ENCODE assay signal across 8 mouse cellular contexts in genomic region chr7:105399058-105399934, GRCm38 (mm10). TPM values are rescaled to one million over a fixed set of nuclear protein-coding genes. Genes with fewer than 3 reads are reported as not detected.
DNase-seq lines count a peak whose midpoint lies in the region; ATAC-seq lines count a peak whose summit lies in the region.

No protein-coding gene starts in this region.

- no peaks in the 10 kb centered on the region for H3K27me3 ChIP-seq in midbrain, embryonic 11.5 days (ENCODE audit: control insufficient read depth, insufficient read depth, low read length)

- DNase-seq in CD4-positive, CD25-positive, alpha-beta regulatory T cell, adult 2 months (ENCODE audit: low read depth, low spot score), result peak; percentile 42
- DNase-seq in urinary bladder, postnatal 14 days (ENCODE audit: low spot score), result peak; percentile 8
- DNase-seq in urinary bladder, adult 2 months (ENCODE audit: low spot score), result no peak
- DNase-seq in induced T-regulatory cell, adult 2 months (ENCODE audit: low read depth), result peak; percentile 73
- peak; percentile 93 for DNase-seq in midbrain, embryonic 11.5 days (ENCODE audit: low spot score, missing footprints)
- DNase-seq in gastrocnemius, adult 8-10 months (ENCODE audit: low spot score in 2 of 2), result no peak
- no peak for DNase-seq in cerebellum, adult 18-20 months

- WGBS in midbrain, embryonic 11.5 days, result 2% methylated on average over 25 of the region's 25 CpGs

- no peak overlapping the region for H3K27ac ChIP-seq in midbrain, embryonic 11.5 days (ENCODE audit: low read depth, low read length)

- H3K9me3 ChIP-seq in midbrain, embryonic 11.5 days (ENCODE audit: control insufficient read depth, low read length), result no peaks in the 10 kb centered on the region

- peak overlapping the region; percentile 83 for H3K9ac ChIP-seq in midbrain, embryonic 11.5 days (ENCODE audit: low read length)

- H3K4me3 ChIP-seq in midbrain, embryonic 11.5 days (ENCODE audit: low read depth, low read length), result peak overlapping the region; percentile 80

- H3K4me2 ChIP-seq in midbrain, embryonic 11.5 days, result peak overlapping the region; percentile 61

- peaks cover 7% of the 10 kb centered on the region; the same call in 1 of the 2 replicates for H3K4me1 ChIP-seq in midbrain, embryonic 11.5 days (ENCODE audit: control insufficient read depth, insufficient read depth, low read length)

- ATAC-seq in CD4-positive, CD25-positive, alpha-beta regulatory T cell, adult 4 months, result no peak
- no peak; the same call in 1 of the 2 replicates for ATAC-seq in midbrain, embryonic 11.5 days (ENCODE audit: low FRiP score)

- H3K36me3 ChIP-seq in midbrain, embryonic 11.5 days (ENCODE audit: control insufficient read depth, insufficient read depth, low read length), result no peaks in the 10 kb centered on the region

RNA-seq across cellular contexts. Expression of gene Fam160a2, which starts 0.6 kb away (rescaled TPM):
- polyA plus RNA-seq in CD4-positive, CD25-positive, alpha-beta regulatory T cell, adult 4 months (2017; shearing (Covaris generic)), result 10 to 100 TPM in 1 of 2 experiments, 1 to 10 TPM in 1; 9.6 to 27.0 TPM
- polyA plus RNA-seq in urinary bladder, adult 2 months (2012; rRNA removed), result 28.4 and 31.5 TPM in 2 replicates
- polyA plus RNA-seq in midbrain, embryonic 11.5 days (2014; fragmentation: Nextera tagmentation; extraction: Ambion mirVana), result 25.4 and 30.4 TPM in 2 replicates
- total RNA-seq in gastrocnemius, adult 8-10 months (2022), result 10 to 100 TPM; 10.6 to 14.2 (median 11.8) TPM

RNA-seq across cellular contexts. Expression of gene Cnga4, which starts 5.1 kb away (rescaled TPM):
- polyA plus RNA-seq in CD4-positive, CD25-positive, alpha-beta regulatory T cell, adult 4 months (2017; shearing (Covaris generic)), result not detected
- polyA plus RNA-seq in urinary bladder, adult 2 months (2012; rRNA removed), result 0.04 and 0.10 TPM in 2 replicates
- not detected in 2 replicates for polyA plus RNA-seq in midbrain, embryonic 11.5 days (2014; fragmentation: Nextera tagmentation; extraction: Ambion mirVana)
- total RNA-seq in gastrocnemius, adult 8-10 months (2022), result not detected

RNA-seq across cellular contexts. Expression of gene Gm5901, which starts 24.5 kb away (rescaled TPM):
- polyA plus RNA-seq in CD4-positive, CD25-positive, alpha-beta regulatory T cell, adult 4 months (2017; shearing (Covaris generic)), result not detected
- polyA plus RNA-seq in urinary bladder, adult 2 months (2012; rRNA removed), result not detected in 2 replicates
- polyA plus RNA-seq in midbrain, embryonic 11.5 days (2014; fragmentation: Nextera tagmentation; extraction: Ambion mirVana), result not detected in 2 replicates
- not detected for total RNA-seq in gastrocnemius, adult 8-10 months (2022)

RNA-seq across cellular contexts. Expression of gene Cckbr, which starts 26.2 kb away (rescaled TPM):
- not detected for polyA plus RNA-seq in CD4-positive, CD25-positive, alpha-beta regulatory T cell, adult 4 months (2017; shearing (Covaris generic))
- polyA plus RNA-seq in urinary bladder, adult 2 months (2012; rRNA removed), result not detected in 2 replicates
- 0.14 and 0.28 TPM in 2 replicates for polyA plus RNA-seq in midbrain, embryonic 11.5 days (2014; fragmentation: Nextera tagmentation; extraction: Ambion mirVana)
- total RNA-seq in gastrocnemius, adult 8-10 months (2022), result not detected

RNA-seq across cellular contexts. Expression of gene Olfr692, which starts 31.3 kb away (rescaled TPM):
- polyA plus RNA-seq in CD4-positive, CD25-positive, alpha-beta regulatory T cell, adult 4 months (2017; shearing (Covaris generic)), result not detected
- not detected in 2 replicates for polyA plus RNA-seq in urinary bladder, adult 2 months (2012; rRNA removed)
- not detected in 2 replicates for polyA plus RNA-seq in midbrain, embryonic 11.5 days (2014; fragmentation: Nextera tagmentation; extraction: Ambion mirVana)
- total RNA-seq in gastrocnemius, adult 8-10 months (2022), result not detected

Comparison
In these comparisons a context has a peak if more than half of its experiments do, and no peak if none do; other contexts are left out.
1. DNase-seq: peak in CD4-positive, CD25-positive, alpha-beta regulatory T cell, adult 2 months (single experiment), urinary bladder, postnatal 14 days (single experiment), induced T-regulatory cell, adult 2 months (single experiment) and midbrain, embryonic 11.5 days (single experiment); none in urinary bladder, adult 2 months (single experiment), gastrocnemius, adult 8-10 months (0 of 2) and cerebellum, adult 18-20 months (0 of 2).